Mouse (Mus musculus) CH12.LX (cell line): Measurements from ENCODE around the gene Kidins220. TPM values are rescaled to one million over a fixed set of nuclear protein-coding genes. Genes with fewer than 3 reads are reported as not detected.

Source experiments
- DNase-seq: peaks from one replicate; pipeline ENCODE4 v3.0.0-alpha.2; 2013; ENCODE audit errors: extremely low read depth
- H3K27ac ChIP-seq: 2 replicates; pipeline ENCODE4 v1.5.1; 2012; ENCODE audit warnings: low read depth, mild to moderate bottlenecking, control low read depth, moderate library complexity; ENCODE audit not compliant: insufficient read depth
- H3K27me3 ChIP-seq: replicated peaks from 2 replicates; pipeline ENCODE3; 2012; ENCODE audit warnings: inconsistent platforms
- H3K36me3 ChIP-seq, 2 experiments: replicated peaks in 1 of 2; 2 replicates each; pipeline versions ENCODE3 to v1.6.1; 2012; ENCODE audit warnings: inconsistent platforms in 1 of 2, low read length in 1 of 2, mild to moderate bottlenecking in 1 of 2, mixed read lengths in 1 of 2, moderate library complexity in 1 of 2; ENCODE audit not compliant: control insufficient read depth in 1 of 2, insufficient read depth in 1 of 2
- H3K4me1 ChIP-seq, 2 experiments: 2 replicates each; pipeline ENCODE4 v1.6.1; 2012; ENCODE audit warnings: inconsistent platforms in 1 of 2, moderate library complexity in 1 of 2; ENCODE audit not compliant: insufficient read depth in 2 of 2, control insufficient read depth in 1 of 2
- H3K4me2 ChIP-seq: 2 replicates; pipeline ENCODE4 v1.6.1; 2012; ENCODE audit warnings: low read depth, mild to moderate bottlenecking, control low read depth; ENCODE audit not compliant: poor library complexity, insufficient read depth, severe bottlenecking
- H3K4me3 ChIP-seq, 3 experiments: fragments of 150-350 bp in 1 of 3; sonication (generic) in 1 of 3; replicated peaks in 1 of 3; 2 replicates each; pipeline versions ENCODE3 to v1.5.1; 2011 to 2012; ENCODE audit warnings: low read depth in 2 of 3, low read length in 2 of 3, mild to moderate bottlenecking in 2 of 3, moderate library complexity in 2 of 3, control low read depth in 1 of 3, improper control_type of control experiment in 1 of 3, inconsistent platforms in 1 of 3, mixed read lengths in 1 of 3; ENCODE audit not compliant: poor library complexity in 1 of 3
- H3K79me2 ChIP-seq: replicated peaks from 2 replicates; pipeline ENCODE4 v1.6.1; 2012; ENCODE audit warnings: mild to moderate bottlenecking, moderate library complexity; ENCODE audit not compliant: control insufficient read depth, poor library complexity, insufficient read depth, severe bottlenecking; ENCODE audit errors: extremely low read depth
- H3K9ac ChIP-seq: 2 replicates; pipeline ENCODE4 v1.6.1; 2012; ENCODE audit warnings: low read depth, mild to moderate bottlenecking, control low read depth, moderate library complexity; ENCODE audit not compliant: insufficient read depth
- H3K9me3 ChIP-seq: replicated peaks from 2 replicates; pipeline ENCODE3; 2012; ENCODE audit warnings: low read length, inconsistent platforms, mixed read lengths
- CHD1 ChIP-seq: IDR thresholded peaks from 2 replicates; pipeline ENCODE4 v1.6.1; 2012; ENCODE audit warnings: low read depth, low read length, improper control_type of control experiment, inconsistent platforms
- CHD2 ChIP-seq: IDR thresholded peaks from 2 replicates; pipeline ENCODE4 v1.6.1; 2011; ENCODE audit warnings: low read length, improper control_type of control experiment
- CTCF ChIP-seq, 2 experiments: IDR thresholded peaks in 1 of 2; conservative IDR thresholded peaks in 1 of 2; 2 replicates each; pipeline ENCODE4 v1.5.1; 2011 to 2012; ENCODE audit warnings: low read depth in 2 of 2, low read length in 2 of 2, improper control_type of control experiment in 1 of 2, inconsistent platforms in 1 of 2, mild to moderate bottlenecking in 1 of 2, moderate library complexity in 1 of 2
- EP300 ChIP-seq: IDR thresholded peaks from 2 replicates; pipeline ENCODE4 v1.6.1; 2011; ENCODE audit warnings: low read length, improper control_type of control experiment
- IRF4 ChIP-seq: IDR thresholded peaks from 2 replicates; pipeline ENCODE4 v1.6.1; 2014; ENCODE audit warnings: low read depth, mild to moderate bottlenecking, inconsistent platforms, low read length, improper control_type of control experiment
- JUN ChIP-seq: IDR thresholded peaks from 2 replicates; pipeline ENCODE4 v1.6.1; 2011; ENCODE audit warnings: low read depth, mild to moderate bottlenecking, low read length, improper control_type of control experiment, moderate library complexity; ENCODE audit not compliant: insufficient read depth
- KAT2A ChIP-seq: IDR thresholded peaks from 2 replicates; pipeline ENCODE4 v1.6.1; 2012; ENCODE audit warnings: low read length, improper control_type of control experiment, inconsistent platforms; ENCODE audit not compliant: insufficient replicate concordance
- MAFK ChIP-seq: IDR thresholded peaks from 2 replicates; pipeline ENCODE4 v1.6.1; 2011; ENCODE audit warnings: low read length, improper control_type of control experiment; ENCODE audit not compliant: insufficient replicate concordance
- MXI1 ChIP-seq: IDR thresholded peaks from 2 replicates; pipeline ENCODE4 v1.6.1; 2011; ENCODE audit warnings: mild to moderate bottlenecking, low read depth, low read length, improper control_type of control experiment
- SIN3A ChIP-seq: IDR thresholded peaks from 2 replicates; pipeline ENCODE4 v1.6.1; 2012; ENCODE audit warnings: low read length, improper control_type of control experiment, inconsistent platforms
- SMC3 ChIP-seq: IDR thresholded peaks from 2 replicates; pipeline ENCODE4 v1.6.1; 2011; ENCODE audit warnings: low read depth, low read length, improper control_type of control experiment
- TBP ChIP-seq: conservative IDR thresholded peaks from 2 replicates; pipeline ENCODE4 v1.6.1; 2011; ENCODE audit warnings: low read depth, low read length, improper control_type of control experiment
- UBTF ChIP-seq: IDR thresholded peaks from 2 replicates; pipeline ENCODE4 v1.6.1; 2012; ENCODE audit warnings: low read depth, mild to moderate bottlenecking, inconsistent platforms, low read length, improper control_type of control experiment, moderate library complexity
- USF2 ChIP-seq: conservative IDR thresholded peaks from 2 replicates; pipeline ENCODE4 v1.6.1; 2011; ENCODE audit warnings: low read depth, low read length, improper control_type of control experiment
- ZC3H11A ChIP-seq: IDR thresholded peaks from 2 replicates; pipeline ENCODE4 v1.6.1; 2012; ENCODE audit warnings: low read depth, mild to moderate bottlenecking, inconsistent platforms, low read length, improper control_type of control experiment
- dilution Hi-C: fragments of 300-500 bp; cut with MboI; formaldehyde crosslinking; loops from 2 replicates; pipeline ENCODE4 v1.14.3; 2020; ENCODE audit warnings: low sequenced_read_pairs; ENCODE audit not compliant: extremely low pct_unique_long_range_greater_than_20kb, extremely low pct_ligation_motif_present
- in situ Hi-C: fragments of 300-500 bp; cut with MboI; formaldehyde crosslinking; loops from 3 replicates; pipeline ENCODE4 v1.14.3; 2019; ENCODE audit warnings: low sequenced_read_pairs, low pct_ligation_motif_present, low pct_unique_long_range_greater_than_20kb, mixed read lengths
- polyA plus RNA-seq: library from polyadenylated mRNA; unstranded; fragments of >175 nt; gene quantifications from 2 replicates; pipeline ENCODE4 v1.2.1, GENCODE M21; 2012; ENCODE audit warnings: low read depth; ENCODE audit not compliant: insufficient read length
- total RNA-seq, 2 experiments: library from RNA; depleted of rRNA; stranded (reverse); fragments of 300-350 nt in 1 of 2; fragments of >200 nt in 1 of 2; gene quantifications; 2 replicates each; pipeline ENCODE4 v1.2.3; 2012 to 2014

Kidins220 gene
- total and polyA plus RNA-seq, 3 experiments, result 32.4 to 47.8 (median 39.4) TPM

DNA sequence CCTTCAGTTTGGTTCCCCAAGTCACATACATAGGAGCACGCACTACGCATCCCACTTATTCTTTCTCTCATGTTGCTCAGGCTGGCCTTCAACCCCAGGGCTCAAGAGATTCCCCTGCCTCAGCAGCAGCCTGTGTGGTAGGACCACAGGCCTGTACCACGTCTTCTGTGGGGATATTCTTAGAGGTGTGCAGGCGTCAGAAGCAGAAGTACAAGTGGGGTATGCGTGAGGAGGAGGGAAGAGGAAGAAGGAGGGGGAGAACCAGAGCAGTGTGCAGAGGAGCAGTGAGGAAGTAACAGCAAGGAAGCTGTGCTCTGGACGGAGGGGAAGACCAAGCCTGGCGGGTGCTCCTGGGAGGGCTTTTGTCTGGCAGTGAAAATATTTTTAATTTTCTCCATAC, 79.8 kb downstream of the Kidins220 start:
- Histone ChIP-seq H3K36me3 (peaks cover 63 to 85% of the 10 kb centered on the region in 2 experiments), H3K9ac (no peak overlapping the region), H3K27ac (no peak overlapping the region; the same call in 1 of the 2 replicates), H3K79me2 (no peaks in the 10 kb centered on the region), H3K4me2 (no peak overlapping the region), H3K4me3 (no peak overlapping the region), H3K27me3 (no peaks in the 10 kb centered on the region), H3K4me1 (peaks cover 4 to 24% of the 10 kb centered on the region in 2 experiments; a peak in 2 of 4 replicates), H3K9me3 (no peaks in the 10 kb centered on the region)
- dilution Hi-C loops, result no loop called here
- no peak for TF ChIP-seq JUN
- no peak for TF ChIP-seq USF2
- no peak for TF ChIP-seq IRF4
- TF ChIP-seq MXI1, result no peak
- no peak for TF ChIP-seq SMC3
- no peak for TF ChIP-seq TBP
- no peak for TF ChIP-seq CHD1
- in situ Hi-C loops, result no loop called here
- peak; percentile 62 for DNase-seq

DNA sequence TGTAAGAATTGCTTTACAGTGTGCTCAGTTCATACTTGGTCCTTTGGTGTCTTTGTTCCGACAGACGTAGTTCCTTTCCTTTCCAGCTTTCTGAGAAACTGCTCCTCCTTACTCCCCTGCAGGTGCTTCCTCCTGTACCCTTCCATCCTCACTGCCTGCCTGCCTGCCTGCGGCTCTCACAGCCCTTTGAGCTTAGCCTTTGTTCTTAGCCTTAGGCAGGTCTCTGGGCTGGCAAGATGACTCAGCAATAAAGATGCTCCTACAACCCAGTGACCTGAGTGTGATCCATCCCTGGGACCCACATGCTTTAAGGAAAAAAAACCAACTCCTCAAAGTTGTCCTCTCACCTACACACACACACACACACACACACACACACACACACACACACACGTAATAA, 80.2 kb downstream of the Kidins220 start:
- Histone ChIP-seq H3K4me3 (no peak overlapping the region), H3K4me2 (no peak overlapping the region), H3K27ac (no peak overlapping the region), H3K36me3 (peaks cover 62 to 88% of the 10 kb centered on the region in 2 experiments), H3K27me3 (no peaks in the 10 kb centered on the region), H3K4me1 (peaks cover 4 to 24% of the 10 kb centered on the region in 2 experiments; a peak in 2 of 4 replicates), H3K79me2 (no peaks in the 10 kb centered on the region), H3K9me3 (no peaks in the 10 kb centered on the region), H3K9ac (no peak overlapping the region)
- dilution Hi-C loops, result no loop called here
- peak; percentile 14 for DNase-seq
- in situ Hi-C loops, result no loop called here
- peak; percentile 44; the same call in 1 of the 2 replicates for TF ChIP-seq MAFK
- no peak for TF ChIP-seq CTCF (conservative IDR thresholded peaks at IDR 0.05 in 1 of 2, IDR thresholded peaks at IDR 0.05 in 1 of 2; ENCODE audit: low read depth in 2 of 2, low read length in 2 of 2)

DNA sequence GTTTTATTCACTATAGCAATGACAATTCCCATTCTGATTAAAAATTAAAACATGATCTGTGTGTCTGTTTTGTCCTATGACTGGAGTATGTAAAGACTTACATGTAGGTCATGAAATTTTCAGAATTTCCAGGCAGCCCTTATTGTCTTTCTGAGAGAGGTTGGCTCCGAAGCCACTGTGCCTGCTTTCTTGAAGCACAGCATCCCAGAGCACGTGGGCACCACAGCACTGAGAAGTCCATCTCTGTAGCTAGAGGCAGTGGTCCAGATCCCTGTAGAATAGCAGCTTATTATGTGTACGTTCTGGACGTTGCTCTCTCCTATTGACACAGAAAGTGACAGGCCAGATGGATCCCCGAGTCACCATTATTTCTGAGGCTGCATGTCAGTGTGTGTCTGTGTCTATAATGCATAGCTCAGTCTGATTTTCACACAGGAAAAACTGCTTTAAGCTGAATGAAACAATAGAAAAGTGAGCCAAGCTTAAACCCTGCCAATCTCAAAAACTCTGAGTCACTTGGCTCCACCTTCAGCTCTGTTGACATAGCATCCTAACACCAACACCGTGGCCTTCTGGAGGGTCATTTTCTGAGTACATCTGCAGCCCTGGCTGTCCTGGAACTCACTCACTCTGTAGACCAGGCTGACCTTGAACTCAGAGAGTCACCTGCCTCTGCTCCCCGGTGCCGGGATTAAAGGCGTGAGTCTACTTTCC, 84.9 kb downstream of the Kidins220 start:
- Histone ChIP-seq H3K36me3 (peaks cover 31 to 50% of the 10 kb centered on the region in 2 experiments), H3K4me2 (no peak overlapping the region)
- TF ChIP-seq CHD2, result no peak
- TF ChIP-seq EP300, result no peak
- no peak for TF ChIP-seq KAT2A
- no peak for TF ChIP-seq MAFK
- TF ChIP-seq UBTF, result no peak
- TF ChIP-seq ZC3H11A, result no peak
- no peak for TF ChIP-seq SIN3A

More for the DNA sequence above, 84.9 kb downstream of the Kidins220 start:
- no peak overlapping the region for H3K27ac ChIP-seq
- no peaks in the 10 kb centered on the region for H3K27me3 ChIP-seq
- DNase-seq, result no peak
- H3K79me2 ChIP-seq, result no peaks in the 10 kb centered on the region
- dilution Hi-C loops, result no loop called here
- in situ Hi-C loops, result no loop called here
- no peak overlapping the region for H3K9ac ChIP-seq
- peaks cover 0 to 12% of the 10 kb centered on the region in 2 experiments; a peak in 2 of 4 replicates for H3K4me1 ChIP-seq
- H3K9me3 ChIP-seq, result no peaks in the 10 kb centered on the region
- H3K4me3 ChIP-seq, result no peak overlapping the region
